Mouse (Mus musculus) layer of hippocampus, adult 9-10 months (tissue): ENCODE results near the gene Gm609.
A peak's percentile ranks its signal among the peaks of the same experiment; 100 is the strongest.

Source experiments
- DNase-seq: peaks from one replicate; pipeline ENCODE4 v3.0.0; 2022; ENCODE audit warnings: low spot score

Gene Gm609

DNA sequence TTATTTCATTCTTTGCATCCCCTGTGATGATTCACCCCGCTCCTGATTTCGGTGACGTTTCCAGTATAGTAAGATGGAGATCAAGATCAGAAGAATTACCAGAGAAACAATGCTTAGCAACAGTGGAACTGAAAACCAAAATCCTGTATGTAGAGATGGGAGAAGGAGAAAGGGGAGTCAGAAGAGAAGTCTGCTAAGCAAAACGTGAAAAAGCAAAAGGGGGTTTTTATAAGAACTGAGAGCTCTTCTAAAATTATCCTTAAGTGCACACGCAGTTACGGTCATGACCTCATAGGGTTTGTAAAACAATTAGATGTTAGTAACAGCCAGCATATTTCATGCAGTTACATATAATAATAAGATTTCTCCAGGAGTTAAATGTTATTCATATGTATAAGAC is 100.5 kb downstream of the Gm609 start:
- DNase-seq, result no peak

DNA sequence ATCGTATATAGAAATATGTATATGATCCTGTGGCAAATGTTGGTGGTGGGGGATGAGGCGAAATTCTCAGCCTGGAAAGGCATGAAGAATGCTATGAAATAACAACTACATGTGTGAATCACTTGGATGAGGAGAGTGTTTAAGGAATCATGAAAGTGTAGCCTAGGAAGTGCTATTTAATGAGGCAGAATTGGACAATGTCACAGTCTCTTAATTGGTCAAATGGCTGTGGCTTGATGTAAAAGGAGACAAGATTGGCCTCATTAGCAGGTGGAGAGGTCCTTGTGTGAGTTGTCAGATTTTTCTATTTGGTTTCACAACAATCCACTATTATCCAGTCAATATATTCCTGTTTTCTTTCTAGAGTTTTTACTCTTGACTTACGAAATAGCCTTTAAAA is 101.1 kb downstream of the Gm609 start:
- no peak for DNase-seq

DNA sequence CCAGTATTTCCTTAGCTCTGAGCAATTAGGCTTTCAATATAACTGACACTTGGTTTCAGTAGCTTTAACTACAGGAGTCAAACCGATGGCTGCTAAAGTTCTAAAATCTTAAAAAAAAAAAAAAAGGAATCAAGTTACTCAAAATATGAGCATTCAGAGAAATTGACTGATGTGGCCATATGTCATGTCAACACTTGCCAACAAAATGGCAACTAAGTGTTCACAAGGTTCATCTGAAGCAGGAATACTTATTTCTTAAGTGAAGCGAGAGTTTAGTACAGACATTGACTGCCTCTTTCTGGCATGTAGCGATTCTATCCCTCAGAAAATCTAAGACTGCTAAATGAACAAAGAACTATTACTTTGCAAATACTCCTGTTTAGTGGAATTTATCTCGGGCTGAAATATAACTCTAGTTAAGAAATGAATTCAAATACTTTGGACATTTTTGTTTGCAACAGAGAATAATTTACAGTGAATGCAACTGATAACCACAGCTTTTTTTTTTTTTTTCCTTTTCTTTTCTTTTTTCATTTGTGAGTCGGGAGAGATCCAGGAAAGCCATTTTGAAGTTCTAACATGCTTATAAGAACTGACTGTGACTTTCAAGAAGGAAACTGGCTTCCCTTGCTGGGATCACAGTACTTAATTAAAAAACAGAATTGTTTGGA is 102.3 kb downstream of the Gm609 start:
- no peak for DNase-seq

DNA sequence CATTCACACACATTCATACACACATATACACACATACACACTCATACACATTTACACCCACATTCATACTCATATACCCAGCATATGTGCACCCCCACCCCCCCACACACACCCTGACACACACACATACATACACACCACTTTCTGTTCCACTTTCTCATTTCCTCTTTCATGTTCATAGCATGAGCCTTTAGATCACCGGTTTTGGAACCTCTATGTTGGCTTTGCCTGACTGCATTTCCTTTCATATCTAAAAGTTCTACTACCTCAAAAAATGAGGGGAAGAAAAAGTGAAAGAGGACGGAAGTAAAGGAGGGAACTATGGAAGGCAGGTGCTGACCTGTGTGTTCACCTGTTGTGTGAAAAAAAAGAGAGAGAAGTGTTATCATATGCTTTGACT is 102.9 kb downstream of the Gm609 start:
- DNase-seq, result no peak

DNA sequence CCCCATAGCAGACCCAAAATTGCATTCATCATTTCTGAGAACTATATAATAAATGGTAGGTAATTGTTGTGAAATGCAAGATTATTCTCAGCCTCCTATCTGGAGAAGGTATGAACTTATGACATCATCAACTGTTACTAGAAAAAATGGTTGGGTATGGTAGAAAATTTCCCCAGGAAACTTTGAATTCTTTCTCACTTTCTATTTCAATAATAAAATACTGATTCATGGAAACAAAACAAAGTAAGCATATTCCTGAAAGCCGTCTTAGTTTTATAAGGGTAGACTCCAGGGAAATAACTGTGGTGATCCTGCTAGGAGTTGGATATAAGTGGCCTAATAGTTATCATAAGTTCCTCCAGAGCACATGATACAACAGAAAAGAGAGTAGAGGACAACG is 103.7 kb downstream of the Gm609 start:
- DNase-seq, result no peak

DNA sequence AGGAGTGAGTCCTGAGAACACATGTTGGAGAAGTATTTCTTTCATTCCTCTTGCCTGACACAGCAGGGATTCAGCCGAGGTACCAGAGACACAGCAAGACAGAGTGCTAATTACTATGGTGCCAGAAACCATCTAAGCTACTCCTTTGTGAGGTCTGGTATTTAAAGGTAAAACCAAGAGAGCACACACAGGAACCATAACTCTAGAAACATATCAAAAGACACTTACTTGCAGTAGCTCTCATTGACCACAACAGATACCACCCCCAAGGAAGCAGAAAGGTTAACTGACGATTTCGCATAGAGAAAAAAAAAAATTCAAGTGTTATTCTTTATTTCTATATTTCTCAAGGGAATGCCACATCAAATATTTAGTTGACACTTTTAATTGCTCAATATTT is 111.0 kb downstream of the Gm609 start:
- DNase-seq, result no peak

DNA sequence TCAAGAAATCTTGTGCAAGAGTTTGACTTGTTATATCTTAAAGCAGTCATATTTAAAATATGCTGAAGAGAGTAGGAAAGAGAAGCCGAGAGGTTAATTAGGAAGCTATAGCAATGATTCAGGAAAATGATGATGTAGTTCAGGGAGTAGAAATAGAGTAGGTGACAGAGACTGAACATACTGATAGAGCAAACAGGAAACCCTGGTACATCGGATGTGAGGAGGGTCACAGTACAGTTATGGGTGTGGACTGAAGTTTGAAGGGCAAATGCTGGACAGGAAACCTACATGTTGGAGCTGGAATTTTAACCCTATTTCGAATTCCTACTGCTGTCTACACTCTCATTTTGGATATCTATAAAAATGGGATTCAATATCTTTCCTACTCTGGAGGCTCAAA is 113.8 kb downstream of the Gm609 start:
- DNase-seq, result no peak

DNA sequence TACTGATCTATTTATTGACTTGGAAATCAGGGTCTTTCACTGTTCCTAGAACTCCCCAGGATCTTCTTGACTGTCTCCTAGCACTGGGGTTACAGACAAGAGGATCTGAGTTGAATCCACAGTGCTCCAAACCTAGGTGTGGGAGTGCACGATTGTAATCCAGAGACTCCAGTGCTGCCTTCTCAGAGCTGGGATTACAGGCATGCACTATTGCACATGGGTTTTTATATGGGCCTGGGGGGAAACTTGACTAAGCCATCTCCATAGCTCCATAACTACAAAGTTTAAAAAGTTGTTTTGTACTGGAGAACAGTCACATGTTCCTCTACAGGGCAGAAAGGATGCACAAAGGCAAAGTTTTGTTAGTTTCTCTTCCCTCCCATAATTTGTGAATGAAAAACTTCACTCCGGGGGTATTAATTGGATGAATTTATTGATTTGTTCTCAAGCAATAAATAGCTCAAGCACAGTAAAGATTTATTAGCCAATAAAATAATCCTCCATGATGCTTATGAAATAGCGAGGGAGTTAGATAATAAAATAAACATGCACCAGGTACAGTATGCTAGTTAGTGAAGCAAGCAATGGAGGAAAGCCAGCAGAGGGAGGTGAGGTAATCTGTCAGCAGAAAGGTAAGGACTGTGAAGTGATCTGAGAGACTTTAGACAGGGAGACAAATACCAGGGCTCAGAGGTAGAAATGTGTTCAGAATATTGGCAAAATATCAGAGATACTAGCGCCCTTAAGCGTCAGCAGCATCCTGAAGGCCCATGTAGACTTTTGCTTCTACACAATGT is 114.4 kb downstream of the Gm609 start:
- DNase-seq, result no peak

DNA sequence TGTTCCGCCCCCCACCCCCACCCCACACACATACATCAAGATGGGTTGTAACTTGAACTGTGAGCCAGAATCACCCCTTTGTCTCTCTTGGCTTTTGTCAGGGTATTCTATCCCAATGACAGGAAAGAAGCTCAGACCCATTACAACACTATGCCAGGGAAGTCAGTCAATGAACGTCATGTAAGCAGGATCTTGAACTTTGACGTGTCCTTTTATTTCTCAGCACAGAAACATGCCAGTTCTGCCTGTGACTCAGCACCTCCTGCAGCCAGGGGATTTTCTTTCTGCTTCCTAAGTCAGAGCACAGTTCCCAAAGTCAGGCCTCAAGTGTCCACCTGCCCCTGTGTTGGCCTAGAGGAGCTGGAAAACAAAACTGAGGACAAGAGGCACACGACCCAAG is 115.4 kb downstream of the Gm609 start:
- no peak for DNase-seq

DNA sequence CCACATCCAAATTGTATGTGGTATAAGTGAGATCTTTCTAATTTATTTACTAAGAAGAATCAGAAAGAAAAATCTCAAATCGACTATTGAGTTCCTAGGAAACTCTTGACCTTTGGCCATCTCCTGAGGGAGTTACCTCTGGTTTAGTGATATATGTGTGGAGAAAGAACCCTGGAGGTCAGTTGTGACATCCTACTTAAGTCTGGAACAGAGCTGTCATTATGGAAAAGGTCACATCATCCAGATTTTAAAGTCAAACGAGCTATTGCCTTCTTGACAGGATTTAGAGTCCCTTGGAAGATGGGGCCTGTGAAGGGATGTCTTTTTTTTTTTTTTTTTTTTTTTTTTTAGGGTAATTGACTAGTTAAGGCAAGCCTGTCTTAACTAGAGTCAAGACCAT is 116.0 kb downstream of the Gm609 start:
- no peak for DNase-seq

DNA sequence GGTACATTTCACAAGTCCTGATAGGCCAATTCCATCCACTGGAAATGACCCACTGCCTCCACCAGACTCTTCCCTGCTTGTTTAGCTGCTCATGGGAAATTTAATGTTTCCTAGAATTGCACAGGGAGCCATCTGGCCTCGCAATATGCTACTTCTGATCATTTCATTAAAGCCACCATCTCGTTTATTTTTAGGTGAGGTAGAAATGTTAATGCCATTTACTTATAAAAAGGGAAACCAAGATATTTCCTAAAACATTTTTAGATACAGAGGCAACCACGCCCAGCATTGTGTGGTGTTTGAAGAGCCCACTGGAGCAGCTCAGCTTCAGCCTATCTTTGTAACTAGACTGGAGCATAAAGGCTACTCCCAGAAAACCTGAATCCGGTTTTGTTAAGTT is 116.5 kb downstream of the Gm609 start:
- peak; percentile 36 for DNase-seq

DNA sequence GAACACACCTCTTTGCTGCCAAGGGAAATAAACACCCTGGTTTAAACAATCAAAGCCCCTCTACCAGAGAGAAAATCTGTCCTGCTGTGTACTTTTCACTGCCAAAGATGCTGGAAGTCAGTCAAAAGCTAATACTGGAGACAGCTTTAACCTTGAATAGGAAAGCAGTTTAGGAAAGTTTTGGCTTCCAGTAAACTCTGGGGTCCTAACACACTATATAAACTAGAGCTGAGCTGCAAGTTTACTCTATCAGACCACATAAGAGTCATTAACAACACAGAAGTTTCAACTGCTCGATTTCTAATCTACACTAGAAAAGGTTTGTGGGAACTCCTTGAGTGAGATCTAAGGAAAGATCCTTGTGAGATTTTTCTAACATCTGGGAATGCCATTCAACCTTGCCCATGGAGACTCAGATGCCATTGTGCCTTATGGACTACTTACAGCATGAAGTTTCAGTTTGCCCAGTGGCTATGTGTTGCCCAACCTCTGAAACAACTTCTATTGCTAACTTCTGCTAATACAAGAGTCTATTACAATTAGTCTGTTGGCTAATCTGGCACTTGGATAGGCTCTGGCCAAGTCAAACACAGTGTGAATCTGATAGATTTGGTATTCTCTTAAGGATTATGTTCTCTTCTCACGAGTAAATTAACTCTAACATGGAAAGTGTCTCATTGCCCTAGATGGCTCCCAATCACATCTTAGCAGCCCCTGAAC is 117.1 kb downstream of the Gm609 start:
- no peak for DNase-seq

DNA sequence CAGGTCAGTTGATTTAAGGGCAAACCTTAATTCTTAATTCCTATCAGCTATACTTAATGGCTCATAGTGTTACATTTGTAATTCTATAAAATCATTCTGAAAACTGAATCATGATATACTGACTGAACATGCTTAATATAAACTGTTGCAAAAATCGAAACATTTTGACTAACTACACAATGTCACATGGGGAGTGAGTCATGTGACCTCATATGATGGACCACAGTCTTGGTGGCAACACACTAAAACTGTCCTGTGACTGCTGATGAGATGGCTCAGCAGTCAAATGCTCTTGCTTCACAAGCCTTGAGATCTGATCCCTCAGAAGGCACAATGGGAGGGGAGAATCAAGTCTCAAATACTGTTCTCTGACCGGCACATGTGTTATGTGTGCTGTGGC is 118.7 kb downstream of the Gm609 start:
- DNase-seq, result no peak

DNA sequence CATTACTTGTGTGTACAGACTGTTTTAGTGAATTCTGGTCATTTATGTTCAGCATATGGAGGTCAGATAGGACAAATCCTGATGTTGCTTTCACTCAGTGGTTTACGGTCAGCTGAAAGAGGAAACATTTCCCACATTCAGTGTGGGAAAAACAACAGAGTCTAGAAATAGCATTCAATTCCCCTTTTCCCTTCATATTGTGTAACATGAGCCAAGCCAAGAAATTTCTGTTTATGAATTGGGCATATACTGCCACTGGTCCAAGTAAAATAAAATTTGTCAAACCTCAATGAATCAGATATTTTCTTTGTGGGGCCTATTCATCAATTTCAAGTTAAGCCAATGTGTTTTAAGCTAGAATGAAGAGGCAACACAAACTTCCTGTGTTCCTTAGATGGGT is 121.7 kb downstream of the Gm609 start:
- no peak for DNase-seq

DNA sequence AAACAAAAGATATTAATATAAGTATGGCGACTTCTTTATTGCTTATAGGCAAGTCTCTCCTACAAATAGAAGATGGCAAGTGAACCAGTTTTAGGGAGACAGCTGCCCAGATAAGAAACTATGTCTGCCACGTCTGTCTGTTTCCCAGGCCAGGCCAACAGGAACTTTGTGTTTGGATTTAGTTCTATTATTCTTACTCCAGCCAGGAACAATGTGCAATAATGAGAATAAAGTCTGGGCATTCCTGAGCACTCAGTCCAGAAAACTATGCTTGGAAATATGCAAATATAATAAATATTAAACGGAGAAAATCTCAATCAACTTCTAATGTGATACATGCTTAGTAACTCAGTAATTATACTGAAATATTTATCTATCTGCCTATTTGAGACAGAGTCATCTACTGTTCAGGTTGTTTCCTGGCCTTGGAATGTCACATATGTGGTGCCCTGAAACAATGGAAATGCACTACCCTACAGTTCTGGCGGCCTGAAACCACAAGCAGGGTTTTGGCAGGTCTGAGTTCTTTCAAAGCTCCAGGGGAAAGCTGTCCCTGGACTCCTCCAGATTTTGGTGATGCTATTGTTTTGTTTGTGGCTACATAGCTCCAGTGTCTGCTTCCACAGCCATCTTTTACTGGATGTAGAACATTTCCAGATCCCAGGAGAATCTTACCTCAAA is 123.3 kb downstream of the Gm609 start:
- DNase-seq, result no peak

DNA sequence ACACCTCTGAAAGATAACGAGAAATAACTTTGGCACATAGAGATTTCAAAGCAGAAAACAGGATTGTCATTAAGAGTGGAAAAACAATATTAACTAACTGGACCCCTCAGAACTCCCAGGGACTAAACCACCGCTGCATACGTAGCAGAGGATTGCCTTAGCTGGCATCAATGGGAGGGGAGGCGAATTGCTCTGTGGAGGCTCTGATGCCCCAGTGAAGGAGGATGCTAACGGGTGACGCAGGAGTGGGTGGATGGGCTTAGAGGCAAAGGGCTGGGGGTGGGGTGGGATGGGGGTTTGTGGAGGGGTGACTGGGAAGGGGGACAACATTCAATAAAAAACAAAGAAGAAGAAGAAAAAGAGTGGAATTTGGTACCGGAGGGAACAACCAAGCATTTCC is 126.7 kb downstream of the Gm609 start:
- no peak for DNase-seq

DNA sequence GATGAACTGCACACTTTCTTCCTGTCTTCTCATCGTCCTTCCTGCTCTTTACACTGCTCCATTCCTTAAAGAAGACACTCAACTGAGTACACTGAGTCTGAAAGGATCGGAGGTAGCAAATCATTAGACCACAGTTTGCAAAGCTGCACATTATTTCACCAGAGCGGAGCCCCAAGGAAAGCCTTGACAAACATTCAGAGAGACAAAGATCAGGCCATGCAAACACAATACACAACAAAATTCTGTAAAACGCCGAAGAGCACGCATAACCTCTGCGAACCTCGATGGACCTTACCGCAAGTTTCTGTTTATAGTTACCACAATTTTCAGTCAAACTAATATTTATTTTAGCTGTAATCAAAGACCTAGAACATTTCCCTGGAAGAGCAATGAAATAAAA is 127.4 kb downstream of the Gm609 start:
- no peak for DNase-seq

DNA sequence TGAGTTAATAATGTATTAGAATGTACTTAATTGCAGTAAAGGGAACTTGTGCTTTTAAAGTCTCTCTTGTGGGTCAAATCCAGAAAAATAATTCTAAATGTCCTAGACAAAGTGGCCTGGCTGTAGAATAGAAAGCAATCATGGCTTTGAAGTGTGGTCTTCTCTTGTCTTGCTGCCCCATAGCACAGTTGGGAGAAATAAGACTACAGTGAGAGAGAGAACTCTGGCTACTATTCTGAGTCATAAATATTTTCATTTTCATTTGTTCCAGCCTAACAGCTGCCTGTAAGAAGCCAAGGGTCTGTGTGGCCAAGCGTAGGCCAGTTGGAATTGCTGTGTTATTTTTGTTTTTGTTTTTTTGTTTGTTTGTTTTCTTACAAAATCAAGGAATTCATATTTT is 128.1 kb downstream of the Gm609 start:
- DNase-seq, result no peak

DNA sequence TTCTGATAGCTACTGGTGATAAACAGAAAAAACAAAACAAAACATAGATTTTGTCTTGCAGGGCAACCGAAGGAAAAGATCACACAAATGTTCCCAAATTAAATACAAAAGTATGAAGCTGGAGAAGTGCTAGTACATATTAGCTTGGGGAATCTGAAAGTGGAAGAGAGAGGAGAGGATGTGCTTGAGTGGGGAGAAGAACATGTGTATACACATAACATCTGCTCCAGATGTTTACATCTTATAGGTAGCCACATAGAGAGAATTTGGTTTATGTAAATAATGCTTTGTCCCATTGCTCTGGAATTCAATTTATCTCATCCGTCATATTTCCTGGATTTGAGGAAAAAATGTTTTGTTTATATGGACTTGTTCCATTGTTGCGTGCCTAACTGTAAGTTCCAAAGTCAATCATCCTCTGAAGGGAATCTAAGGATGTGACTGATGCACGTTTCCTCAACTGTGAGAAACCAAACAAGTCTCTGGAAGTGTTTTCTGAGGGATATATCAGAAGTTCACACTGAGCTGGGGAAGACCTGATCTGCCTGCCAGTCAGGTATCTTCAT is 129.2 kb downstream of the Gm609 start:
- DNase-seq, result no peak
